Mouse (Mus musculus) cerebellum, adult 2 months (tissue): Measurements from ENCODE around the gene Ccdc28b. TPM values are rescaled to one million over a fixed set of nuclear protein-coding genes. Genes with fewer than 3 reads are reported as not detected.

Source experiments
- DNase-seq, 2 experiments: peaks; one replicate each; pipeline ENCODE4 v3.0.0; 2021
- H3K27ac ChIP-seq: fragments of 200-500 bp; 2 replicates; pipeline ENCODE4 v1.5.1; 2012; ENCODE audit warnings: low read length, control low read depth, inconsistent platforms; ENCODE audit not compliant: insufficient read depth
- H3K27me3 ChIP-seq: fragments of 200-500 bp; 2 replicates; pipeline ENCODE4 v1.6.1; 2012; ENCODE audit warnings: inconsistent platforms, mild to moderate bottlenecking, low read length, moderate library complexity; ENCODE audit not compliant: control insufficient read depth, insufficient read depth
- H3K4me1 ChIP-seq: fragments of 200-500 bp; 2 replicates; pipeline ENCODE4 v1.6.1; 2011; ENCODE audit warnings: low read length; ENCODE audit not compliant: control insufficient read depth, insufficient read depth
- H3K4me3 ChIP-seq: fragments of 200-500 bp; replicated peaks from 2 replicates; pipeline ENCODE3; 2011; ENCODE audit warnings: mild to moderate bottlenecking, low read depth, low read length, control low read depth; ENCODE audit not compliant: insufficient read depth
- CTCF ChIP-seq: fragments of 200-500 bp; IDR thresholded peaks from 2 replicates; pipeline ENCODE4 v1.5.1; 2011; ENCODE audit warnings: low read depth, mild to moderate bottlenecking, control low read depth, low read length, moderate library complexity, borderline replicate concordance; ENCODE audit not compliant: insufficient read depth
- POLR2A ChIP-seq: fragments of 200-500 bp; IDR thresholded peaks from 2 replicates; pipeline ENCODE4 v1.6.1; 2011; ENCODE audit warnings: low read length, control low read depth, borderline replicate concordance; ENCODE audit not compliant: insufficient read depth
- WGBS: fragments of 180-500 bp; shearing (Covaris S2); methylation state at CpG from one replicate; pipeline ENCODE4 v1.1.7; 2018; 5-methylcytosine and 5-hydroxymethylcytosine counted together
- polyA plus RNA-seq: library from polyadenylated mRNA; depleted of rRNA; stranded (reverse); fragments of >200 nt; gene quantifications from 2 replicates; pipeline ENCODE4 v1.2.3, GENCODE M21; 2012

Ccdc28b gene
- polyA plus RNA-seq, 1 experiment: 184 TPM

DNA sequence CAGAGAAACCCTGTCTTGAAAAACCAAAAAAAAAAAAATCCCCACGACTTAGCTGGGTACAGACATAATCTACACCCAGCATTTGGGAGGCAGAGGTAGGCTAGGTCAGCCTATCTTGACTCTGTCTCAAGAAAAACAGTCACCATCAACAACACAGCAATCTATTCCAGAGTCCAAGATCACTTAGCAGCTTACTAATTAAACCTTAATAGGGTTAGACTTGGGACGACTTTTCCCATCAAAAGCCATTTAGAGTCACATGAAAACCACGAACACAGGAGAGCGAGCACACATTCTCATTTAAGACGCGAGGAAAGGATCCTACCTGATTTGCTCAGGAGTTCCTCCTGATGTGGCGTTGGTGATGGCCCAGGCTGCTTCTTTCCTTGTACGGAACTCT lies 26.6 kb upstream of the Ccdc28b start:
- 93% methylated on average over 8 of the region's 8 CpGs for WGBS
- no peak overlapping the region for H3K27ac ChIP-seq
- H3K4me1 ChIP-seq: no peaks in the 10 kb centered on the region
- H3K27me3 ChIP-seq: no peaks in the 10 kb centered on the region
- TF ChIP-seq POLR2A (no peak), CTCF (no peak)
- H3K4me3 ChIP-seq: no peak overlapping the region
- no peak for DNase-seq

DNA sequence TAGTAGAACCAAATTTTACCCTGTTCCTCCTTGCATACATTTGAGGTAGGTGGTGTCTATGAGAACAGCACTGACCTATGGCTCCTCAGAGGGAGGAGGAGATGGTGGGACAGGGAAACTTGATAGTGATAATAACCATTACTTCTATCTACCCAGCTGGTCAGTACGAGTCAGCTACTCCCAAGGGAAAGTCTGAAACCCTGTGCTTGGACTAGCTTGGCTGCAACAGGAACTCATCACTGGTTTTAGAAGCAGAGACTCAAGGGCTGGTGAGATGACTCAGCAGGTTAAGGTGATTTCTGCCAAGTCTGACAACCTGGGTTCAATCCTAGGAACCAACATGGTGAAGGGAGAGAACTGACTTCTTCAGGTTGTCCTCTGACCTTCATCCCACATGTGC lies 24.9 kb upstream of the Ccdc28b start:
- DNase-seq: no peak
- H3K27ac ChIP-seq: no peak overlapping the region
- 43% methylated on average over 1 of the region's 1 CpGs for WGBS

GRCm38 (mm10) chr4:129645204-129645603 lies 21.5 kb upstream of the Ccdc28b start:
- TF ChIP-seq CTCF: no peak
- TF ChIP-seq POLR2A: no peak
- no peaks in the 10 kb centered on the region for H3K4me1 ChIP-seq
- no peak for DNase-seq
- no peak overlapping the region for H3K27ac ChIP-seq
- 94% methylated on average over 6 of the region's 6 CpGs for WGBS
- no peaks in the 10 kb centered on the region for H3K27me3 ChIP-seq
- H3K4me3 ChIP-seq: no peak overlapping the region

More for the DNA sequence above, 24.9 kb upstream of the Ccdc28b start:
- H3K4me3 ChIP-seq: no peak overlapping the region
- H3K4me1 ChIP-seq: no peaks in the 10 kb centered on the region
- no peaks in the 10 kb centered on the region for H3K27me3 ChIP-seq
- TF ChIP-seq CTCF: no peak
- TF ChIP-seq POLR2A: no peak

DNA sequence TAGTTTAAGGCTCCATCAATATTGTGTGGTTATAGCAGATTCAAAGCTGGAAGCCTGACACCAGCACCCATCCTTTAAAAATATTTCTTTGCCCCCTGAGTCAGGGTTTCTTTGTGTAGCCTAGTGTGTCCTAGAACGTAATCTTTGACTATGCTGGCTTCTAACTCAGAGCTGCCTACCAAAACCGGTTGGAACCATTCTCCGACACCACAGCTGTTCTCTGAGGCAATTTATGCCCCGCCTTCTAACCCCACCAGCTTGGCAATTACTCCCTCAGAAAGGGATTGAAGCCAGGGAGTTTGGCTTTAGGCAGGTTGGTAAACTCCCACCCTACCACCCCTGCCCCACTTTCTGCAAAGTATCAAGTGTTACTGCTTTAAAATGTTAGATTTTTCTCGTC lies 18.0 kb upstream of the Ccdc28b start:
- no peaks in the 10 kb centered on the region for H3K27me3 ChIP-seq
- WGBS: 26% methylated on average over 5 of the region's 5 CpGs
- H3K27ac ChIP-seq: no peak overlapping the region; the same call in 1 of the 2 replicates
- no peak for TF ChIP-seq POLR2A
- no peak for TF ChIP-seq CTCF
- peaks cover 12% of the 10 kb centered on the region for H3K4me1 ChIP-seq
- peak; percentile 17 to 41 for DNase-seq
- H3K4me3 ChIP-seq: no peak overlapping the region

DNA sequence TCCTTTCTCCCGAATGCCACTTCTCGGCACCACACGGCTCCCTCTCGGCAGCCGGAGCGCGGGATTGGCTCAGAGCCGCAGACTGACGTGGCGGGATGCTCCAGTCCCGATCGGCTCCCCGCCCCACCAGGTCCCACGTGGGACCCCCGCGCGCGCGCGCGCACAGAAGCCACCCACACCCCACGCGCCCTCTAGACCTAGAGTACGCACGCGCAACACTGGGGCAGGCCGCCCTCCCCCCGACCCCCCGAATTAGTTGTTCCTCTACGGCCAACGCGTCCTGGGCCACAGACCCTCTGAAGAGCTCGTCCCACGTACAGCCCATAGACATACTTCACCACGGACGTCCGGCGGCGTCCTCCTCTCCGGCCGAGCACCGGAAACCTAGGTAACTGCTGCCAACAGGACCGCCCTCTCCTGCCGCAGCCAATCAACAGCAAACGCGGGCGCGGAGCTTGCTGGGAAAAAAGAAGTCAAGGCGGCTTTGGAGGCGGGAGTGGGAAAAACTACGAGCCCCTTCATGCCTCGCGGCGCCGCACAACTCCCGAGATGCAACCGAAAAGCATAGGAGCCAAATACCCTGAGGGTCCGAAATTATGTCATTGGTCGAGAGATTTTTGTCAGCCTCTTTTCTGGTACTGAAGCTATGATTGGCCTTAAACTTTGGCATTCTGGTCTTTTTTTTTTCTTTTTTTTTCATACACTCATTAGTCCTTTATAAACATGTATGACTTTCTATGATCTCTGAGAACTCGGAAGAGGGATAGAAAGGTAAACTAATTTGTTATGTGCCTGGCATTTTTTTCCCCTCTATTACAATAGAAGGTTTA lies 17.1 kb upstream of the Ccdc28b start, which contains the start of gene Txlna:
Gene Txlna (minus strand): TSS at position 428 of the 830 bp plus-strand sequence.
- H3K4me3 ChIP-seq: peak within 1 kb of the TSS; percentile 88
- peak within 1 kb of the TSS; percentile 81 for H3K27ac ChIP-seq
- H3K4me1 ChIP-seq: peaks cover 12% of the 10 kb centered on the region
- H3K27me3 ChIP-seq: no peaks in the 10 kb centered on the region
- peak; percentile 98 to 99 for DNase-seq
- under 1% methylated on average over 60 of the region's 60 CpGs for WGBS
- TF ChIP-seq POLR2A: peak; percentile 80
- TF ChIP-seq CTCF: no peak

- no peak for TF ChIP-seq CTCF
- peak; percentile 72 to 73 for DNase-seq
- H3K27me3 ChIP-seq: no peaks in the 10 kb centered on the region
Measured at GRCm38 (mm10) chr4:129640101-129640637, 16.4 kb upstream of the Ccdc28b start.

DNA sequence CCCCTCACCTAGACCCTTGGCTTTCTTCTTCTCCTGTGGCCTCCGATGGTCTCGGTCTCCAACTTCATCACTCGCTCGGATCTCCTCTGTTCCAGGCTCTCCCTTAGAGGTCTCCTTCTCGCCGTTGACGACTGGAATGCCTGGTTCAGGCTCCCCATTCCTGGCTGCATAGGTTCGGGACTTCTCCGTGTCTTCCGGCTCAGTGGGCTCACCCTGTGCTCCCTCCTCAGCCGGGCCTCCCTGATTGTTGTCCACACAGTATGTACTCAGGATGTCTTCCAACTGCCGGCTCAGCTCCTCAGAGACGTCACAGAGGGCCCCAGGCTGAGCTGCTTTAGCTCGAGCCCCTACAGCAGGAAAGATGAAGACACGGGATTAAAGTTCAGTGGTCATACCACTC lies 15.5 kb upstream of the Ccdc28b start:
- 39% methylated on average over 15 of the region's 15 CpGs for WGBS
- peak overlapping the region; percentile 34 for H3K27ac ChIP-seq
- H3K4me3 ChIP-seq: peak overlapping the region; percentile 88
- H3K4me1 ChIP-seq: peaks cover 12% of the 10 kb centered on the region
- no peak for TF ChIP-seq POLR2A
- no peak for TF ChIP-seq CTCF
- no peaks in the 10 kb centered on the region for H3K27me3 ChIP-seq
- peak in 1 of 2 experiments; percentile 22 for DNase-seq

More at GRCm38 (mm10) chr4:129640101-129640637, 16.4 kb upstream of the Ccdc28b start:
- under 1% methylated on average over 17 of the region's 17 CpGs for WGBS
- peak overlapping the region; percentile 75 for H3K27ac ChIP-seq
- H3K4me3 ChIP-seq: peak overlapping the region; percentile 88
- peaks cover 12% of the 10 kb centered on the region for H3K4me1 ChIP-seq

GRCm38 (mm10) chr4:129633852-129634251 lies 10.1 kb upstream of the Ccdc28b start:
- H3K4me1 ChIP-seq: peaks cover 17% of the 10 kb centered on the region; the same call in 1 of the 2 replicates
- no peak overlapping the region for H3K27ac ChIP-seq
- TF ChIP-seq POLR2A: no peak
- TF ChIP-seq CTCF: no peak
- no peak overlapping the region for H3K4me3 ChIP-seq
- DNase-seq: no peak
- 91% methylated on average over 6 of the region's 6 CpGs for WGBS
- no peaks in the 10 kb centered on the region for H3K27me3 ChIP-seq
